Mouse (Mus musculus): ENCODE results near the gene Stat3. TPM values are rescaled to one million over a fixed set of nuclear protein-coding genes. Genes with fewer than 3 reads are reported as not detected.

Gene Stat3
- total RNA-seq, 4 experiments from 2014 or later = 42.9 to 75.3 (median 52.9) TPM

GRCm38 (mm10) chr11:100964180-100964579 is 24.8 kb upstream of the Stat3 start:
- no peak for DNase-seq (ENCODE audit: low spot score in 2 of 2)

GRCm38 (mm10) chr11:100963647-100964046 is 24.3 kb upstream of the Stat3 start:
- no peak for DNase-seq (ENCODE audit: low spot score in 2 of 2)

GRCm38 (mm10) chr11:100962371-100962911 is 23.1 kb upstream of the Stat3 start:
- DNase-seq (ENCODE audit: low spot score in 2 of 2) = no peak

GRCm38 (mm10) chr11:100960540-100960939 is 21.2 kb upstream of the Stat3 start:
- no peak for DNase-seq (ENCODE audit: low spot score in 2 of 2)

GRCm38 (mm10) chr11:100959826-100960225 is 20.5 kb upstream of the Stat3 start:
- DNase-seq (ENCODE audit: low spot score in 2 of 2) = no peak

GRCm38 (mm10) chr11:100959464-100959810 is 20.1 kb upstream of the Stat3 start:
- DNase-seq (ENCODE audit: low spot score in 2 of 2) = no peak

- no peak for DNase-seq (ENCODE audit: low spot score in 2 of 2)
Observed at GRCm38 (mm10) chr11:100958613-100959463, 19.5 kb upstream of the Stat3 start.

GRCm38 (mm10) chr11:100957915-100958469 is 18.7 kb upstream of the Stat3 start:
- DNase-seq (ENCODE audit: low spot score in 2 of 2) = no peak

- peak; percentile 60 to 91 for DNase-seq (ENCODE audit: low spot score in 2 of 2)
Observed at GRCm38 (mm10) chr11:100957244-100957643, 17.9 kb upstream of the Stat3 start.

GRCm38 (mm10) chr11:100949540-100949939 is 10.2 kb upstream of the Stat3 start:
- DNase-seq (ENCODE audit: low spot score in 2 of 2) = no peak

- no peak for DNase-seq (ENCODE audit: low spot score in 2 of 2)
Observed at GRCm38 (mm10) chr11:100948317-100948716, 9.0 kb upstream of the Stat3 start.

- DNase-seq (ENCODE audit: low spot score in 2 of 2) = no peak
Observed at GRCm38 (mm10) chr11:100947548-100947947, 8.2 kb upstream of the Stat3 start.

- no peak for DNase-seq (ENCODE audit: low spot score in 2 of 2)
Observed at GRCm38 (mm10) chr11:100946862-100947261, 7.5 kb upstream of the Stat3 start.

- no peak for DNase-seq (ENCODE audit: low spot score in 2 of 2)
Observed at GRCm38 (mm10) chr11:100942388-100942787, 3.0 kb upstream of the Stat3 start.

GRCm38 (mm10) chr11:100938711-100939511 is 429 bp downstream of the Stat3 start:
- DNase-seq (ENCODE audit: low spot score in 2 of 2) = no peak

- peak in 1 of 2 experiments; percentile 21 for DNase-seq (ENCODE audit: low spot score in 2 of 2)
Observed at GRCm38 (mm10) chr11:100938112-100938511, 1.2 kb downstream of the Stat3 start.

- no peak for DNase-seq (ENCODE audit: low spot score in 2 of 2)
Observed at GRCm38 (mm10) chr11:100937295-100937694, 2.0 kb downstream of the Stat3 start.

- DNase-seq (ENCODE audit: low spot score in 2 of 2) = no peak
Observed at GRCm38 (mm10) chr11:100935373-100936355, 3.7 kb downstream of the Stat3 start.

GRCm38 (mm10) chr11:100931254-100931921 is 8.0 kb downstream of the Stat3 start:
- DNase-seq (ENCODE audit: low spot score in 2 of 2) = no peak

- no peak for DNase-seq (ENCODE audit: low spot score in 2 of 2)
Observed at GRCm38 (mm10) chr11:100930611-100931010, 8.7 kb downstream of the Stat3 start.

All from layer of hippocampus, adult 8-10 months (tissue).